Mouse (Mus musculus) c-Kit-positive CD71-negative TER-119-negative erythroid progenitor cells, embryonic 14.5 days (primary cell): ENCODE measurements around the gene Slc13a2.

ENCODE experiments used
- DNase-seq: peaks from one replicate; pipeline ENCODE4 v3.0.0-alpha.2; 2013; ENCODE audit warnings: low read depth

The Slc13a2 gene

DNA sequence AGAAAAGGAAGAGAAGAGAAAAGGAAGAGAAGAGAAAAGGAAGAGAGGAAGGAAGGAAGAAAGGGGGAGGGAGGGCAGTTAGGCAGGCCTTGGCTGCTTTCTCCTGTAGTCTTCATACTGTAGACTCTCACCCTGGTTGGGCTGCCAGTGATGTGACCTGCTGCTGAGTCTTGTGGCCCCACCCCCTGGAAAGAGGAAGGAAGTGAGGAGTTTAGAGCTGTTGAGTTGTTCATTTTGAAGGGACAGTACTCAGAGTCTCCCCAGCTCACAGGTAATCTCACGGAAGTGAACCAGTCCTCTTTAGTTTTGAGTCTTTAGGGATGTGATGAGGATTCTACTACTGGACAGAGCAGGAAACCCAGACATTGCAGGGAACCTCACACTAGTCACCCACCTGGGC, 68.9 kb downstream of the Slc13a2 start:
- DNase-seq, result no peak

- DNase-seq, result no peak
Measured at GRCm38 (mm10) chr11:78349441-78350358, 72.3 kb downstream of the Slc13a2 start.

DNA sequence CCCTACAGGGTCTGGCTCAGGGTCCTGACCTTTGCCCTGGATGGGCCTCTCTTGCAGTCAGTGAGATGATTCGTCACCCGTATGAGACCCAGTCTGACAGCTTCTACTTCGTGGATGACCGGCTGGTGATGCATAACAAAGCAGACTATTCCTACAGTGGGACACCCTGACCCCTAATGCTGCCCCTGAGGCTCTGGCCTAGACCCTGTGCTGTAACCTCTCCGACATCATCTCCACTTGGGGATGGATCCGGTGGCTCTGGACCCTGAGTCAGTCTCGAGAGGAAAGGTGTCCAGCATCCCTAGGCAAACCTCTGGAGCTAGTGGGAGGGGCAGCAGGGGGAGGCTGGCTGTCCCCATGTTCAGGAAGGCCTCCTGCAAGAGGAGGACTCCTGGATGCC, 73.5 kb downstream of the Slc13a2 start:
- DNase-seq, result no peak

- DNase-seq, result no peak
Measured at GRCm38 (mm10) chr11:78347908-78348307, 74.1 kb downstream of the Slc13a2 start.
